Mouse (Mus musculus): Measurements from ENCODE around the gene Rbfox3. TPM values are rescaled to one million over a fixed set of nuclear protein-coding genes. Genes with fewer than 3 reads are reported as not detected.

The Rbfox3 gene
- polyA plus RNA-seq, 1 experiment from 2014 or later: 0.06 TPM

DNA sequence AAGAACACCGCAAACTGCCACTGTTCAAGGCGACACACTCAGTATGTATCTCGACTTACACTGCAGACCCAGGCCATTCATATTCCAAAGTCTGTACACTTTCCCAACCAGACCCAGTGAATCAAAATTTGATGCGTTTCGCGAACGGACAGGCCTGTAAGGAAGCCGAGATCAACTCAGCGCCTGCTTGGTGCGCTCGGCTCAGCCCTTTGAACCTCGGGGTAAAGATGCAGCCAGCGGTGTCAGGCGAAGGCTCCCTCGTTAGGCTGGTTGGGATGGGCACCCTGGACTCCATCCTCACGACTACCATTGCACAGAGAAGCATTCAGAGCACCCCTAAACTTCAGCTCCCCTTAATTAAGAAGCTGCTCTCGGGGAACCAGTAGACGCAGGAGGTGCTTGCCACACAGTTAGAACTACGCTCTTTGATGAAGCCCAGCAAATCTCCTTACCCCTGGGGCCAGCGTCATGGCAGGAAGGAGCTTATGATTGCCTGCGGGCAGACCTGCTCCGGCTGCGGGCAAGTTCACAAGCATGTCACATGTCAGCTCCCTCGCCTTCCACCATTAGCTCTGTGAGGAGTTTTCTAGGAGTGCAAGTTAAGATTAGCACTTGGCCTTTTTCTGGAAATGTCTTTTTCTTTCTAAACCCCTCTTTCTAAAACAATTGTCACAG lies 231.5 kb downstream of the Rbfox3 start:
- H3K36me3 ChIP-seq: no peaks in the 10 kb centered on the region
- H3K9me3 ChIP-seq (replicated peaks): no peaks in the 10 kb centered on the region
- 71% methylated on average over 24 of the region's 24 CpGs for WGBS
- no peak overlapping the region for H3K4me3 ChIP-seq
- peaks cover 51% of the 10 kb centered on the region for H3K27me3 ChIP-seq
- H3K4me1 ChIP-seq (replicated peaks): no peaks in the 10 kb centered on the region
- H3K4me2 ChIP-seq: no peak overlapping the region
- H3K27ac ChIP-seq: no peak overlapping the region
- no peak for ATAC-seq (replicated peaks; ENCODE audit: insufficient number of reproducible peaks, insufficient read depth, low FRiP score, low read depth)
- H3K9ac ChIP-seq: no peak overlapping the region

DNA sequence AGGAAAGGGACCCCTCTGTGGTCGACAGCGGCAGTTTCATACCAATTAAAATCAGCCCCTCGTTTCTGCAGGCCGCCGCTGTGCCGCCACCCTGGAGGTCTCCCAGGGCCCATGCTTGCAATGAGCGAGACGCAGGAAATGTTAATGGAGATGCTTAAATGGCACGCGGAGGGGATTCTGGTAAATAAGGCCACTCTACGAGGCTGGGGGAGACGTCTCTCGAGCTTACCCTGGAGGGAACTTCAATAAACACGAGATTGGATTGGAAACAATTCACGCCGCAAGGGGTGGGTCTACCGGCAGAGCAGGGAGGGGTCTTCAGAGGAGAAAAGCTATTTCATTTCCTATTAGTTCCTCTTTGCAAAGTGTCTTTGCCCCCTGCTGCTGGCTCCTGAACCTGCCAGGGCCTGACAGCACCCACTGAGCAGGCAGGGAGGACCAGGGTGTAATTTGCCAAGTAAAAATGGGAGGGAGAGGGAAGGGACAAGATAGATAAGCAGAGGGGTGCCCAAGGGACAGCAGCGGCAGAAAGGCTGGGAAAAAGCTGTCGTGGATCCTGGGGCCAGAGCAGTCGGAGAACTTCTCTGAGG lies 232.8 kb downstream of the Rbfox3 start:
- Histone ChIP-seq H3K27me3 (peaks cover 49% of the 10 kb centered on the region), H3K4me1 (replicated peaks) (no peaks in the 10 kb centered on the region), H3K9me3 (replicated peaks) (no peaks in the 10 kb centered on the region), H3K4me2 (no peak overlapping the region), H3K9ac (no peak overlapping the region), H3K27ac (no peak overlapping the region), H3K36me3 (no peaks in the 10 kb centered on the region), H3K4me3 (no peak overlapping the region)
- 23% methylated on average over 20 of the region's 20 CpGs for WGBS
- no peak for ATAC-seq (replicated peaks; ENCODE audit: insufficient number of reproducible peaks, insufficient read depth, low FRiP score, low read depth)

DNA sequence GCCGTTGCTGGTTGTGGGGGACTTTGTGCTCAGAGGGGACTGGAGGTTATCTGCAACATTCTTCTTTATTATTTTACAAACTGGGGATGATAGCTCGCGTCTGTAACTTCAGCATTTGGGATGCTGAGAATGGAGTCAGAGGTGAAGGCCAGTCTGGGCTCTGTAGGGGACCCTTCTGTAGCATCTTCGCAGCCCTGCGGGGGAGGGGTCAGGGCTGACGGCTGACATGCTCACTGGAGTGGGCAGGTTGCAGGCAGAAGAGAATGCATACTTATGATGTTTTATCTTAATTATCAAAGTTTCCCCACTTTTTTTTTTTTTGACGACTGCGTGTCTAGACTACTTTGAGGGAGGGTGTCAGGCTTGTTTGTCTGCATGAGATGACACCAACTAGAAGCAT lies 234.1 kb downstream of the Rbfox3 start:
- H3K9ac ChIP-seq: no peak overlapping the region
- ATAC-seq (replicated peaks; ENCODE audit: insufficient number of reproducible peaks, insufficient read depth, low FRiP score, low read depth): no peak
- peaks cover 50% of the 10 kb centered on the region for H3K27me3 ChIP-seq
- WGBS: 52% methylated on average over 8 of the region's 8 CpGs
- H3K4me1 ChIP-seq (replicated peaks): no peaks in the 10 kb centered on the region
- no peak overlapping the region for H3K27ac ChIP-seq
- H3K36me3 ChIP-seq: no peaks in the 10 kb centered on the region
- H3K9me3 ChIP-seq (replicated peaks): no peaks in the 10 kb centered on the region
- no peak overlapping the region for H3K4me2 ChIP-seq
- H3K4me3 ChIP-seq: no peak overlapping the region

DNA sequence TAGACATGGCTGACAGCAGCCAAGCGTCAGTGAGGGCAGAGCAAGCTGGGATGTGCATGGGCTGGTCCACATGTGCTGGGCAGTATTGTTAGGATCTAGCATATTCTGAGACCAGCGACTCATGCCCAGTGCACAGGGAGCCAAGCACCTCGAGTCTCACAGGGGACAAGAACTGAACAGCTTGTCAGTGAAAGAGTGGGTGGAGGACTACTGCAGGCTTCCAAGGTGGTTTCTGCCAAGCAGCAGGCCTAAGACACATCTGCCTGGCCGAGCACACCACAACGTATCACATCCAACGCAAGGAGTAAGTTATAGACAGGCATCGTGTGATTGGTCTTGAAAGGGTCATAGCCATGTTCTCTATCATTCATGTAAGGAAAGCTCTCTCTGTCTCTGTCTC lies 235.0 kb downstream of the Rbfox3 start:
- peaks cover 47% of the 10 kb centered on the region for H3K27me3 ChIP-seq
- no peaks in the 10 kb centered on the region for H3K36me3 ChIP-seq
- 66% methylated on average over 7 of the region's 7 CpGs for WGBS

DNA sequence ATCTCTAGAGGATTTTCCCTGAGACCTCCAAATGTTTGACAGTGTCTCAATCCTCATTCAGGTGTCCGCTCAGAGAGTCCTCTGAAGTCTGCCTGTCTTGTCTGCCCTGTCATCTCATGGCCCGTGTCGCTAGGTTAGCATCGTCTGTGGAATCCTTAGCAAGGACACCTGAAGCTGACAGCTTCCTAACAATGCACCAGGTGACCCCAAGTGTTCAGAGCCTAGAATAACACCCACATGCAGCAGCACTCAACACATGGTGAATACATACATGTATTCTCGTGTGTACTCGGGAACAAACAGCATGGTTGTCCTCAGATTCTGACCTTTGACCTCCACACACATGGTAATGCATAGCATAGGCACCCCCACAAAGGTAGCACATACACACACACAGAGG lies 239.4 kb downstream of the Rbfox3 start:
- no peak for ATAC-seq (replicated peaks; ENCODE audit: insufficient number of reproducible peaks, insufficient read depth, low FRiP score, low read depth)
- H3K4me1 ChIP-seq (replicated peaks): no peaks in the 10 kb centered on the region; the same call in 1 of the 2 replicates
- H3K27ac ChIP-seq: no peak overlapping the region
- WGBS: 69% methylated on average over 6 of the region's 6 CpGs
- no peaks in the 10 kb centered on the region for H3K9me3 ChIP-seq (replicated peaks)
- peaks cover 11% of the 10 kb centered on the region; the same call in 1 of the 2 replicates for H3K27me3 ChIP-seq
- no peak overlapping the region for H3K4me3 ChIP-seq
- H3K36me3 ChIP-seq: no peaks in the 10 kb centered on the region
- H3K9ac ChIP-seq: no peak overlapping the region
- H3K4me2 ChIP-seq: no peak overlapping the region

More for the DNA sequence above, 235.0 kb downstream of the Rbfox3 start:
- H3K4me2 ChIP-seq: no peak overlapping the region
- ATAC-seq (replicated peaks; ENCODE audit: insufficient number of reproducible peaks, insufficient read depth, low FRiP score, low read depth): no peak
- H3K9me3 ChIP-seq (replicated peaks): no peaks in the 10 kb centered on the region
- H3K4me1 ChIP-seq (replicated peaks): no peaks in the 10 kb centered on the region
- no peak overlapping the region for H3K9ac ChIP-seq
- H3K4me3 ChIP-seq: no peak overlapping the region
- H3K27ac ChIP-seq: no peak overlapping the region

DNA sequence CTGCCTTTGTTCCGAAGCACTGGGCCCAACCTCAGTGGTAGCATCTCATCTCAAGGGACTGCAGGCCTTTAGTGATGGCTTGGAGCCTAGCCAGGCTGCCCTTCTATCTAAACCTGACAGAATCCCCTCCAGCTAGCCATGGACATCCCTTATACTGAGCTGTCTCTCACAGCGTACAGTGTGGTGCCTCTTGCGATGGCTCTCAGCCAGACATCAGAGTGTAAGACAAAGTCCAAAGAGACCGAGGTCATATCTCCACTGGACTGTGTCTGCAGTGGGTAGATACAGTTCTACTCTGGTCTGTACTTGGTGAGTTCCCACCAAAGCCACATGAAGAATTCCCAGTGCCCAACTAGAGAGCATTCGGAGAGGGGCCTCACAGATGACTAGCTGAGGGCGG lies 240.2 kb downstream of the Rbfox3 start:
- no peak for ATAC-seq (replicated peaks; ENCODE audit: insufficient number of reproducible peaks, insufficient read depth, low FRiP score, low read depth)
- Histone ChIP-seq H3K4me1 (replicated peaks) (no peaks in the 10 kb centered on the region; the same call in 1 of the 2 replicates), H3K27me3 (peaks cover 11% of the 10 kb centered on the region; the same call in 1 of the 2 replicates), H3K4me2 (no peak overlapping the region), H3K36me3 (no peaks in the 10 kb centered on the region), H3K9me3 (replicated peaks) (no peaks in the 10 kb centered on the region), H3K27ac (no peak overlapping the region), H3K4me3 (no peak overlapping the region), H3K9ac (no peak overlapping the region)
- WGBS: 74% methylated on average over 6 of the region's 6 CpGs

DNA sequence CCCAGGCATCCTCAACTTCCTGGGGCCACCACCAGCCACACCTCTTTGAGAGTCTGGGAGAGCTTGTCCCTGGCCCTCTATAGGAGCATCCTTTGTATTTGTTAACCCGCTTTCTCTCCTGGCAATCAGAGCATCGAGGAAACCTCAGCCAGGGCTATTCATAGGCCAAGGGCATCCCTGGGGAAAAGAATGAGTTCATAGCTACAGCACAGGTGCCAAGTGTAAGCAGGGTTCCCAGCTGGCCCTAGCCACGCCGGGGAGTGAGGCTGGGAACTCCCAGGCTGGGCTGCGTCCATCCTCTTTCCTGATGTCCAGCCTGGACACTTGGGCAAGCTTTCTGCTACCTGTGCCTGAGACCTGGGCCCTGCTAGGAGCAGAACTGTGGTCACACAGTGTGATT lies 241.6 kb downstream of the Rbfox3 start:
- no peak overlapping the region for H3K4me2 ChIP-seq
- H3K9ac ChIP-seq: no peak overlapping the region
- no peaks in the 10 kb centered on the region; the same call in 1 of the 2 replicates for H3K4me1 ChIP-seq (replicated peaks)
- WGBS: 66% methylated on average over 5 of the region's 5 CpGs
- H3K36me3 ChIP-seq: no peaks in the 10 kb centered on the region
- no peaks in the 10 kb centered on the region for H3K9me3 ChIP-seq (replicated peaks)
- no peak for ATAC-seq (replicated peaks; ENCODE audit: insufficient number of reproducible peaks, insufficient read depth, low FRiP score, low read depth)
- no peak overlapping the region for H3K27ac ChIP-seq
- no peak overlapping the region for H3K4me3 ChIP-seq
- H3K27me3 ChIP-seq: peaks cover 11% of the 10 kb centered on the region; the same call in 1 of the 2 replicates

DNA sequence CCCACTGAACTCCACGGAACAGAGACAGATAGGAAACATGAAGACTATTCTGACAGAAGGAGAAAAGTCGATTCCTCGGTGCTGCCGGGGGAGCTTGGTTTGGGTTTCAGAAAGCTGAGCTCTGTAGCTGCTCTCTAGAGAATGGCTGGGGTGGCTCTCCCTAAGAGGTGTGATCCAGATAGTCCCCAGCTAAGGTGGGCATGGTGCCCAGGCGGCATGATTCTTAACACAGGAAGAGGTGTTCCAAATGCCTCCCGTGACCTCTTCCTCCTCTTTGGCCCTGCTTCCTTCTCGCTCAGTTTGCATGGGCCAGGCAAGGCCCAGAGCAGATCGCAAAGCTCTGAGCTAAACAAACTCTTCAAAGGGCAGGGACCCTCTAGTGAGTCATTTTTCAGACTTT lies 243.0 kb downstream of the Rbfox3 start:
- Histone ChIP-seq H3K36me3 (no peaks in the 10 kb centered on the region), H3K9ac (no peak overlapping the region), H3K9me3 (replicated peaks) (no peaks in the 10 kb centered on the region), H3K27ac (no peak overlapping the region), H3K27me3 (peaks cover 5% of the 10 kb centered on the region; the same call in 1 of the 2 replicates), H3K4me2 (no peak overlapping the region), H3K4me3 (no peak overlapping the region), H3K4me1 (replicated peaks) (no peaks in the 10 kb centered on the region; the same call in 1 of the 2 replicates)
- 62% methylated on average over 8 of the region's 8 CpGs for WGBS
- ATAC-seq (replicated peaks; ENCODE audit: insufficient number of reproducible peaks, insufficient read depth, low FRiP score, low read depth): no peak

DNA sequence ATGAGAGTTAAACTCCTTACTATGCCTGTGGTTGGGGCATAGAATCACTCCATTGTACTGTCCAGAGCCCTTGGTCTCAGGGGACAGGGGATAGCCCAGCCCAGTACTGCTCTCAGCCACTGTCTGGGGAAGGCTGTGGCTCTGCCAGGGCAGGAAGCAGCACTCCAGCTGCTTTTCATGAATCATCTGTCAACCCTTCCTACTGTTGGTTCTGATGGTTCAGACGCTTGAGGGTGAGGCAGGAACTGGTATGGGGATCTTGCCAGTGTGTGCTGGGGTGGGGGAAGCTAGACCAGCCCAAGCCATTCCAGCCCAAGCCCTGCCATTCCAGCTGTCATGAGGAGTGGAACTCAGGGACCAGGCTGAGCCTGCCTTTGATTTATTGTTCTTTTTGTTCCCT lies 243.5 kb downstream of the Rbfox3 start:
- no peak overlapping the region for H3K27ac ChIP-seq
- H3K4me3 ChIP-seq: no peak overlapping the region
- no peaks in the 10 kb centered on the region for H3K9me3 ChIP-seq (replicated peaks)
- H3K4me2 ChIP-seq: no peak overlapping the region
- H3K4me1 ChIP-seq (replicated peaks): no peaks in the 10 kb centered on the region; the same call in 1 of the 2 replicates
- H3K36me3 ChIP-seq: no peaks in the 10 kb centered on the region
- ATAC-seq (replicated peaks; ENCODE audit: insufficient number of reproducible peaks, insufficient read depth, low FRiP score, low read depth): no peak
- WGBS: 17% methylated on average over 1 of the region's 1 CpGs
- no peak overlapping the region for H3K9ac ChIP-seq
- H3K27me3 ChIP-seq: peaks cover 3% of the 10 kb centered on the region; the same call in 1 of the 2 replicates

DNA sequence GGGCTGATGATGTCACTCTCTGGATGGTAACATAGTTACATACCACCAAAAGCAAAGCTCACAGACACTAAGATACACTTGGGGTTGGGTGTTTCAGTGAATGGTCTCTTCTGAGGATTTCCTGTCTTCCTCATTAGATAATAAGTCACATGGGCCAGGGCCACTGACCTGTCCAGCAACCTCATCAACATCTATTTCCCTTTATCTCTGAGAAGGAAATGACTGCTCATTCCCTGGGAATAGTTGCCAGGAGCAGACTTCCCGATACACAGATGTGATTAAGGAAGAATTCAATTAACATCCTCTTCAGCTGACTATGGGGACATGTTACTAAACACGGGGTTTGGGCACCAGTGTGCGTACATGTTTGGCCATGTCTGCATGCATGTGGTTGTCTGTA lies 245.2 kb downstream of the Rbfox3 start:
- Histone ChIP-seq H3K4me1 (replicated peaks) (no peaks in the 10 kb centered on the region; the same call in 1 of the 2 replicates), H3K27ac (no peak overlapping the region), H3K4me3 (no peak overlapping the region), H3K36me3 (no peaks in the 10 kb centered on the region), H3K27me3 (peaks cover 5% of the 10 kb centered on the region; the same call in 1 of the 2 replicates), H3K9ac (no peak overlapping the region), H3K9me3 (replicated peaks) (no peaks in the 10 kb centered on the region), H3K4me2 (no peak overlapping the region)
- whole genome bisulfite sequencing: 62% methylated on average over 3 of the region's 3 CpGs
- no peak for ATAC-seq (replicated peaks; ENCODE audit: insufficient number of reproducible peaks, insufficient read depth, low FRiP score, low read depth)

DNA sequence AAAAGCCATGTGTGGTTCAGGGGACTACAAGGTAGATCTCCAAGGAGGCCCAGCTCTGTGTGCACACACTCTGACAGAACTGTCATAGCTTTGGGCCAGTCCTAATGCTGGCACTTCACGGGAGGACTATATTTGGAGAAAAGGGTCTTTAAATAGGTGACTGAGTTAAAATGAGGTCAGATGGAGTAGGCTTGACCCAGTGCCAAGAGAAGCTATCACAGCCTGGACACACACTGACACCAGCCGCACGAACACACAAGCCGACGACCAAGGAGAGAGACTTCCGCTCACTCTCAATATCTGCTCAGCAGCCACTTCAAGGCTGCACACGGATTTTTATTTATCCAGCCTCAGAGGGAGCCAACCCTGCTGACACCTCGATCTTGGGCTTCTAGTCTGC lies 248.1 kb downstream of the Rbfox3 start:
- WGBS: 50% methylated on average over 8 of the region's 8 CpGs
- no peak for ATAC-seq (replicated peaks; ENCODE audit: insufficient number of reproducible peaks, insufficient read depth, low FRiP score, low read depth)
- H3K4me3 ChIP-seq: no peak overlapping the region

DNA sequence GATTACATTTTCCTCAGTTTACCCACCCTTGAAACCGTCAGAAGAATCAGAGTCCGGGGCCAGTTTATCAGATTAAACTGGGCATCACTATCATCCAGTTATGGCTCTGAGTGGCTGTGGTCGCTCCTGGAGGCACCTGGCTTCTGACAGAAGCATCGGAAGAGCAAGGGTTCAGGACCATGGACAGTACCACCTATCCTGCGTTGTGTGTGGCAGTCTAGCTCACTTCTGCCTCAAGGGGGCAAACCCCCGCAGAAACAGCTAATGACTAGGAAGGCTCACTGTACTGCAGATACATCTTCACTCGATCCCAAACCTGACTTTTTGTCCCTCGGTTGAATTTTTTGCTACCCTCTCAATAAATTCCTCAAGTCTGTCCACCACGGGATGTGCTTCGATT lies 252.1 kb downstream of the Rbfox3 start:
- no peaks in the 10 kb centered on the region for H3K4me1 ChIP-seq (replicated peaks)
- H3K9me3 ChIP-seq (replicated peaks): no peaks in the 10 kb centered on the region
- WGBS: 13% methylated on average over 10 of the region's 10 CpGs
- no peak overlapping the region for H3K9ac ChIP-seq
- no peak for ATAC-seq (replicated peaks; ENCODE audit: insufficient number of reproducible peaks, insufficient read depth, low FRiP score, low read depth)
- no peak overlapping the region for H3K27ac ChIP-seq
- H3K4me3 ChIP-seq: no peak overlapping the region
- no peaks in the 10 kb centered on the region for H3K36me3 ChIP-seq
- peaks cover 29% of the 10 kb centered on the region for H3K27me3 ChIP-seq
- H3K4me2 ChIP-seq: no peak overlapping the region

More for the DNA sequence above, 248.1 kb downstream of the Rbfox3 start:
- peaks cover 15% of the 10 kb centered on the region for H3K27me3 ChIP-seq
- H3K9me3 ChIP-seq (replicated peaks): no peaks in the 10 kb centered on the region
- no peak overlapping the region for H3K27ac ChIP-seq
- no peak overlapping the region for H3K4me2 ChIP-seq
- no peaks in the 10 kb centered on the region; the same call in 1 of the 2 replicates for H3K4me1 ChIP-seq (replicated peaks)
- H3K36me3 ChIP-seq: no peaks in the 10 kb centered on the region
- no peak overlapping the region for H3K9ac ChIP-seq
